Mouse (Mus musculus): ENCODE measurements around the gene Rab10.
A peak's percentile ranks its signal among the peaks of the same experiment; 100 is the strongest.

Gene Rab10

GRCm38 (mm10) chr12:3309391-3310320, at the start of gene Rab10:
Gene Rab10 (minus strand): TSS chr12:3309969.
- peak; percentile 88 for DNase-seq (ENCODE audit: extremely low spot score, low read depth, low spot score)

GRCm38 (mm10) chr12:3359302-3359701, 49.5 kb upstream of the Rab10 start:
- peak; percentile 50 for DNase-seq (ENCODE audit: extremely low spot score, low read depth, low spot score)

DNA sequence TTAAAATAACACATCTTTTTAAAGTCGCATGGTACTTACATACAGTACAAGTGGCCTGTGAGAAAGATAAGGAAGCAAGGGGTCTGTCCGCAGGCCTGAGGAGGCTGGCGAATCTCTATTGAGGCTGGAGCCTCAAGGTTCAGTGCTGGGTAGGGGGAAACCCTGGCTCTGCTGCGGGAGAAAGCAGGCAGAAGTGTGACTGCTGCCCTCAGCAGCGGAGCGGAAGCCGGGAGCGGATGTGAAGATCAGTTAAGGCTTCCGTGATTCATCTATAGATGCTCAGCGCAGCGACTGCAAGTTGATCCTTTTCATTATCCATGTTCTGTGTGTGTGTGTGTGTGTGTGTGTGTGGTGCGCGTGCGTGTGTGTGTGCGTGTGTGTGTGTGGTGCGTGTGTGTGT, 47.1 kb upstream of the Rab10 start:
- no peak for DNase-seq (ENCODE audit: extremely low spot score, low read depth, low spot score)

DNA sequence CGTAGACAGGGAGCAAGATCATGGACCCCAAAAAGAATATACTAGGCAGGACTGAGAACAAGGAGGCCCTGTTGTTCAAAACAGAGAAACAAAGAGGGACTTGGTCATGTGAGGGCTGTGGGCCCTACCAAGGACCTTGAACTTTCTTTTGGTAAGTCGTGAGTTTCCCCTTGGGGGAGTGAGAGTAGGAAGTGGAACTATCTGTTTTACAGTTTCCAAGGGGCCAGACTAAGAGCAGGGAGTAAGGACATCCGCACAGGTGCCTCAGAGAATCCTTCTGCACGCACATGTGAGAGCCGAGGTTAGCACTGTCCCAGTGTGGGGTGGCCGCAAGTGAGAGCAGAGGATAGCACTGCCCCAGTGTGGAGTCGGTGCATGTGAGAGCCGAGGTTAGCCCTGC, 45.3 kb upstream of the Rab10 start:
- no peak for DNase-seq (ENCODE audit: extremely low spot score, low read depth, low spot score)

- no peak for DNase-seq (ENCODE audit: extremely low spot score, low read depth, low spot score)
Observed at GRCm38 (mm10) chr12:3352216-3352615, 42.4 kb upstream of the Rab10 start.

DNA sequence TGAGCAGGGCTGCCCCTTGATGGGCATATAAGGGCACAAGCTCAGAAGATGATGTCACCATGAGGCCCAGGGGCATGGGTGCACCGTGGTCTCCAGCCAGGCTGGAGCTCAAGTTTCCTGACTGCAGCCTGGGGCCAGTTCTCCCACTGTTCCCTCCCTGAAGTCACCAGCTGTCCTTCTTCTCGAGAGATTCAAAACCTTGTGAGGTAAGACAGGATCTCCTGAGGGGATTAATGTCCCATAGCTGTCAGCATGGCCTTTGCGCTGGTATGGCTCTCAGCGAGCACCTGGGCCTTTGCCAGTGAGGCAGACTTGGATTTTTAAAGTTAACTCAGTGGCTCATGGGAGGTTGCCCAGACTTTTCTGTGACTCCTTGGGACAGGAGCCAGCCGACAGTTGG, 40.4 kb upstream of the Rab10 start:
- DNase-seq (ENCODE audit: extremely low spot score, low read depth, low spot score) = no peak

DNA sequence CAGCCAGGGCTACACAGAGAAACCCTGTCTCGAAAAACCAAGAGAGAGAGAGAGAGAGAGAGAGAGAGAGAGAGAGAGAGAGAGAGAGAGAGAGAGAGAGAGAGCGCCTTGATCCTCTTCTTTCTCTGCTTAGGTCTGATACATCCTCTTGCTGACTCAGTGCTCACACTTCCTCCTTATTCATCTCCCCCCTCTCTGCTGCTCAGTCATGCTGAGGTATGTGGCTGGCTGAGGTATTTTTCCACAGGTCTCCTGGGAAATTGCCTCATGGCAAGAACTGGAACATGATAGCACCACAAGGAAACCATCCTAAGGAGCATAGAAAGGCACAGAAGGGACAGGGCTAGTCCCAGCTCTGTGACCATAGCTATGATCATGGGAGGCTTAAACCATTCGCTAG, 39.6 kb upstream of the Rab10 start:
- no peak for DNase-seq (ENCODE audit: extremely low spot score, low read depth, low spot score)

- no peak for DNase-seq (ENCODE audit: extremely low spot score, low read depth, low spot score)
Observed at GRCm38 (mm10) chr12:3347682-3348081, 37.9 kb upstream of the Rab10 start.

DNA sequence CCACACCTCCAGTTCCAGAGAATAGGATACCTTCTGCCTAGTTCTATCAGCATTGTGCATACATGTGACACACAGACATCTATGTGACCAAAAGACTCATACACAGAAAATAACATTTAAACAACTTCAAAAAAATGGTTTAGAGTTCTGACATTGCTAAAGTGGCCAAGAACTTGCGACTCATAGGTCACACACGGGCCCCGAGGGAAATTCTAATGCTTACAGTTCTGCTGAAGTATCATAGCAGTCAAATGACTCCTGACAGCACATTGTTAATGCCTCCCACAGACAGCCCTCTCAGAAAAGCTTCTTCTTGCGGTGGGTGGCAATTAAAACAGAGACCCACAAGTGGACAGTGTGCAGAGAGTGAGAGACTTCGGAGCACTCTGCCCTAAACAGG, 35.3 kb upstream of the Rab10 start:
- DNase-seq (ENCODE audit: extremely low spot score, low read depth, low spot score) = no peak

GRCm38 (mm10) chr12:3344155-3344554, 34.4 kb upstream of the Rab10 start:
- DNase-seq (ENCODE audit: extremely low spot score, low read depth, low spot score) = no peak

DNA sequence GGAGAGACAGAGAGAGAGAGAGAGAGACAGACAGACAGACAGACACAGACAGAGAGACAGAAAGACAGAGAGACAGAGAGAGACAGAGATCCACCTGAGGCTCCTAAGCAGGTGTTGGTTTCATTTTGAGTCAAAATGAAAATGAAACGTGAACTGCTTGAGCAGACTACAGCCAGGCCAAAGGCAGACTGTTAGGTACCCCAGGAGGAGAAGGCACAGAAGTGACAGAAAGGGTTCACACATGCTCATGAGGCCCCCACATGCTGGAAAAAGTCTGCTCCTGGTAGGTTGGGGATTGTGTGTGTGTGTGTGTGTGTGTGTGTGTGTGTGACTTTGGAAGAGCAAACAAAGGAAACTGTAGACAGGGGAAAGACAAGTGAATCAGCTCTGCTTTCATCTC, 29.2 kb upstream of the Rab10 start:
- no peak for DNase-seq (ENCODE audit: extremely low spot score, low read depth, low spot score)

DNA sequence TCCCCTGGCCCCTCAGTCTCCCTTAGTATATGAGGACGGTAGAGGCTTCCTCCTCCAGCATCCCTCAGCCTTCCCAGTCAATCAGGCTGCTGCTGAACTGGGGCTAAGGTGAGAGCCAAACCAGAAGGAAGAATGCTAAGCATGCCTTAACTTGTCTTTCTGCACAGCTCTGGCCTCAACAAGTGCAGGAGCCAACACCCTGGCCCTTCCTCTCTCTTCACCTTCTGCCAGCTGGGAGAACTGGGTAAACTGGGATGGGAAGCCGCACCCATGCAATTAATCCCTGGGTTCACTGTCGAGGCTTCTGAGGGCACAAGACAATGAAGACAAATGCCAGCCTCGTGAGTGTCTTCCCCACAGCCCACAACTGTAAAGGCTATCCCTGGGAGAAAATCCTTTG, 19.9 kb upstream of the Rab10 start:
- DNase-seq (ENCODE audit: extremely low spot score, low read depth, low spot score) = no peak

DNA sequence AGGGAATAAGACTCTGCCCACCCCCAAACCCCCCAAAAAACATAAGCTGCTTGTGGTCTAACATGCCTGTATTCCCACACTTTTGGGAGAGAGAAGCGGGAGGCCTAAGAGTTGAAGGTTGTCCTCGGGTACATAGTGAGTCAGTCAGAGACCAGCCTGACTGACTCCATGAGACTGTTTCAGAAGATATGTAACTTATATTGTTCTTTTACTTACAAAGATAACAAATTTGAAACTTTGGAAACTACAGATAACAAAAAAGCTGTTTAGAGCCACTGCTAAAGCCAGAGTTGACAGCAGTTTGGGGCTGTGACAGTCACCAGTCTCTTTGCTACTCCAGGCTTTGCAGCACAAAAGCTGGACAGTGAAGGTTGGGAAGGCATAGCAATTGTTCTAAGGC, 15.5 kb upstream of the Rab10 start:
- DNase-seq (ENCODE audit: extremely low spot score, low read depth, low spot score) = no peak

DNA sequence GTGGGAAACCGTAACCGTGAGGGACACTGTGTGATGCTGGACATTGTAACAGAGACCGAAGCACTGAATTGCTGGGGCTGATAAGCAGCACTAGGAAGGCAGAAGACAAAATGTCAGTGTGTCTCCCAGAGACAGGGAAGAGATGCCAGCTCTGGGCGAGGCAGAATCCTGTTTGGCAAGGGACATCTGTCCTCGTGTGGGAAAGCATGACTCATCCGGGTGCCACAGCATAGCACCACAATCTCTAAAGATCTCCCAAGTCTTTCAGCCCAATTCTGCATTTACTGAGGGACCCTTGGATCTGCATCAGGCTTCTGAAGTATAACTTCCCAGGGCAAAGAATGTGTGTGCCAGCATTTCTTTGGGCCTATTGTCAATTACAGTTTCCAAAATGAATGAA, 13.5 kb upstream of the Rab10 start:
- no peak for DNase-seq (ENCODE audit: extremely low spot score, low read depth, low spot score)

- no peak for DNase-seq (ENCODE audit: extremely low spot score, low read depth, low spot score)
Observed at GRCm38 (mm10) chr12:3319377-3319776, 9.6 kb upstream of the Rab10 start.

DNA sequence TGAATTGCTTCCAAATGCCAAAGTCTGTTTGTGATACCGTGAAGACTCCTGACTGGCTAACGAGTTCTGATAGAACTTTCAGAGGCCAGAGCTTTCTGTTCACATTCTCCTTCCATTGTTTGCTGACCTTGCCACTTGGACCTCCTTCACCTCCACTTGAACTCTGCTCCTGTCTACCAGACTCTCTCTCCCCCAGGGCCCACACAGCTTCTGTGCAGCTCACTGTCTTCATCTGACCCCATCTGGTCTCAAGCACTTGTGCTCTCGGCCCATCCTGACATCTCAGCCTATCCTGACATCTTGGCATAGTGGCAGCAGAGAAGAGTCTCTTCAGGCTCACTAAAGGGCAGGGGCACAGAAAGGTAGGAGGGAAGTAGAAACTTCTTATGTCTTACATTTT, 7.2 kb upstream of the Rab10 start:
- DNase-seq (ENCODE audit: extremely low spot score, low read depth, low spot score) = no peak

- DNase-seq (ENCODE audit: extremely low spot score, low read depth, low spot score) = no peak
Observed at GRCm38 (mm10) chr12:3316083-3316482, 6.3 kb upstream of the Rab10 start.

GRCm38 (mm10) chr12:3312886-3313285, 3.1 kb upstream of the Rab10 start:
- DNase-seq (ENCODE audit: extremely low spot score, low read depth, low spot score) = no peak

DNA sequence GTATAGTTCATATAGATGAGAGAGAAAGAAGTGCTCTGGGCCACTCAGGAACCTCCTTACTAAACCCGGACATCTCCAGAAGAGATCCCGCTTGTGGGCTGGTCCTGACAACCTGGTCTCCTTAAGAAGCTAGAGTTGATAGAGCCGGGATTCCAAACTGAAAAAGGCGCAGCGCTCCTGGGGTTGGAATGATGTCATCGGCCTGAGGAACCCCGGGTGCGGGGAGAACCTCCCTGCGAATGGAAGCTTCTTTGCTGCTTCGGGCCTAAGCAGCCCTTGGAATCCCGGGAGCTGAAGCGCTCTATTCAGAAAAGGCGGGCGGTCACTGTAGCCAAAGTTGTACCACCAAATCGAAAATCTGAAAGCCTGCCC, 538 bp upstream of the Rab10 start:
- no peak for DNase-seq (ENCODE audit: extremely low spot score, low read depth, low spot score)

- DNase-seq (ENCODE audit: extremely low spot score, low read depth, low spot score) = no peak
Observed at GRCm38 (mm10) chr12:3308541-3309241, 1.1 kb downstream of the Rab10 start.

DNA sequence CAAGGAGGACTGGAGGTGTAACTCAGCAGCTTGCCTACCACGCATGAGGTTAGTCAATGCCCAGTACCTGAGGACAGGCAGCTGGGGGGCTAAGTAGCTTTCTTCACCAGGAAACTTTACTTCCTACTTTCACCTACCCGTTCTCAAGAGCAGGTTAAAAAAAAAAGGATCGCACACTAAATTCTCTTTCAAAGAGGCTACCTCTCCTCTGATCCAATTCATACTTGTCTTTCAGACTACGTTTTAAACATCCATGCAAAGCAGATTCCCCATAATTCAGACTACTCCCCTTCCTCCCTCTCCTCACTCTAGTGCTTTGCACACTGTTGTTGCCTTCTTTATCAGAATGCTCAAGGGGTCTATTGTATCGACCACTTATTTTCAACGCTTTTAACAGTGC, 2.2 kb downstream of the Rab10 start:
- DNase-seq (ENCODE audit: extremely low spot score, low read depth, low spot score) = no peak

- DNase-seq (ENCODE audit: extremely low spot score, low read depth, low spot score) = no peak
Observed at GRCm38 (mm10) chr12:3305238-3305637, 4.5 kb downstream of the Rab10 start.
